Mouse (Mus musculus) heart, adult 2 months (tissue): ENCODE data around the gene Fam174b. TPM values are rescaled to one million over a fixed set of nuclear protein-coding genes. Genes with fewer than 3 reads are reported as not detected.

ENCODE experiments used
- DNase-seq, 2 experiments: peaks; one replicate each; pipeline ENCODE4 v3.0.0; 2021
- H3K27ac ChIP-seq: fragments of 200-600 bp; 2 replicates; pipeline ENCODE4 v1.8.1; 2022
- H3K27me3 ChIP-seq: fragments of 200-500 bp; 2 replicates; pipeline ENCODE4 v1.6.1; 2012; ENCODE audit warnings: mild to moderate bottlenecking, low read length, inconsistent platforms, mixed read lengths; ENCODE audit not compliant: control insufficient read depth, insufficient read depth
- H3K36me3 ChIP-seq: fragments of 200-500 bp; 2 replicates; pipeline ENCODE4 v1.6.1; 2012; ENCODE audit warnings: low read length, inconsistent platforms; ENCODE audit not compliant: control insufficient read depth, insufficient read depth
- H3K4me1 ChIP-seq: fragments of 200-500 bp; 2 replicates; pipeline ENCODE4 v1.6.1; 2011; ENCODE audit warnings: low read length; ENCODE audit not compliant: control insufficient read depth, insufficient read depth
- H3K4me3 ChIP-seq: fragments of 200-600 bp; 2 replicates; pipeline ENCODE4 v1.8.1; 2022
- H3K79me2 ChIP-seq: fragments of 200-500 bp; replicated peaks from 2 replicates; pipeline ENCODE4 v1.6.1; 2012; ENCODE audit warnings: mild to moderate bottlenecking, inconsistent platforms, low read length, moderate library complexity, mixed read lengths; ENCODE audit not compliant: control insufficient read depth, insufficient read depth
- H3K9ac ChIP-seq: fragments of 200-500 bp; 2 replicates; pipeline ENCODE4 v1.6.1; 2012; ENCODE audit warnings: low read depth, mild to moderate bottlenecking, control low read depth, inconsistent platforms, low read length, mixed read lengths
- CTCF ChIP-seq: fragments of 200-600 bp; IDR thresholded peaks from 2 replicates; pipeline ENCODE4 v1.8.1; 2022; ENCODE audit warnings: antibody characterized with exemption, mild to moderate bottlenecking, moderate library complexity
- EP300 ChIP-seq: fragments of 200-500 bp; IDR thresholded peaks from 2 replicates; pipeline ENCODE4 v1.6.1; 2011; ENCODE audit warnings: low read depth, low read length, control low read depth; ENCODE audit not compliant: insufficient read depth
- POLR2A ChIP-seq: fragments of 200-500 bp; IDR thresholded peaks from 2 replicates; pipeline ENCODE4 v1.6.1; 2011; ENCODE audit warnings: mild to moderate bottlenecking, low read depth, low read length, control low read depth; ENCODE audit not compliant: insufficient read depth
- WGBS: fragments of 180-500 bp; shearing (Covaris S2); methylation state at CpG from one replicate; pipeline ENCODE4 v1.1.7; 2018; 5-methylcytosine and 5-hydroxymethylcytosine counted together
- intact Hi-C: fragments of 180-260 bp; cut with DNase I; formaldehyde crosslinking; loops from one replicate; pipeline ENCODE4 v1.15.1; 2025
- long read RNA-seq: library from polyadenylated mRNA; stranded (forward); transcript quantifications from one replicate; pipeline ENCODE4 v2.0.0, GENCODE M21; 2021
- polyA plus RNA-seq: library from polyadenylated mRNA; depleted of rRNA; stranded (reverse); fragments of >200 nt; gene quantifications from 2 replicates; pipeline ENCODE4 v1.2.3, GENCODE M21; 2012; rRNA removed
- total RNA-seq, 2 experiments: library from RNA; stranded (reverse); gene quantifications; 2 replicates each; pipeline ENCODE4 v1.2.3; 2021

Fam174b gene
- 100 to 1,000 TPM; 175 to 193 TPM for total RNA-seq
- 149 and 207 TPM in 2 replicates for polyA plus RNA-seq
- long read RNA-seq, transcript Fam174b-201 (3 exons, 2,683 nt): major isoform, 328 of 425 reads
- long read RNA-seq, partial matches to known transcripts: 84 of 425 reads
- long read RNA-seq, other reads (novel, unspliced or antisense): 13 of 425 reads

DNA sequence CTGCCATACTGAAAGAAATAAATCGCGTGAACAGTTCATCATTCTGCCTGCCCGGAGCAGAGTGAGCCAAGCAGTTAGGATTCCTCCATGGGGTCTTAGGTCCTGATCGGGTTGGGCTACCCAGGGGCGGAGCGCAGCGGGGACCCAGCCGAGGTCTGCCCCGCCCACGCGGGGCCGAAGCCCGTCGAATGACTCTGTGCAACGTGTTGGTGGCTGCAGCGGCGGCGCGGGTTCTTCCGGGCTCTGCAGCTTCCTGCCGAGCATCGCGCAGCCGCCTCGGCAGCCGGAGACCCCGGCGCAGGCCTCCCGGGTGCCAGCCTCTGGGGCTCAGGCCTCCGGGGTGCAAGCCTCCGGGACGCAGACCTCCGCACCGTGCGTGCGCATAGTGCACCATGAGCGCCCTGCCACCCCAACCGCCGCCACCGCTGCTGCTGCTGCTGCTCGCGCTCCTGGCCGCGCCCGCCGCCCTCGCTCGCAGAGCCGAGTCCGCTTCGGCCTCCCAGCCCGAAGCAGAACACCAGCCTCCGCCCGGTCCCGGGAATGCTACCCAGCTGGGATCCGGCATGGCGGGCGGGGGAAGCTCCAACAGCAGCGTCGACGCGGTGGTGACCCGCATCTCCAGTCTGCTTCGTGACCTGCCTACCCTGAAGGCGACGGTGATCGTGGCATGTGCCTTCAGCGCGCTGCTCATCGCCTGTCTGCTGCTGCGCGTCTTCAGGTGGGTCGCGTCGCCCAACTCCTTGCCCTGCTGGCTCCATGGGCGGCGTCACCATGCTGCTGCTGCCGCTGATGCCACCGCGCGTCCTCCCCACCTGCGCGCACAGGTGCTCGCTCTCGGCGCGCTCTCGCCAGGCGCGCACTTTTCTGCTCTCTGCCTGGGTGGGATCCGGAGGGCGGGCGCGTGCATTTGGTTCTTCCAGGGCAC lies at the start of gene Fam174b:
Gene Fam174b, plus strand, starts transcription at position 192 of the 925 bp plus-strand sequence.
- DNase-seq: peak; percentile 75 to 81
- H3K27me3 ChIP-seq: peaks cover 1% of the 10 kb centered on the region; the same call in 1 of the 2 replicates
- WGBS: 2% methylated on average over 86 of the region's 94 CpGs
- peak within 1 kb of the TSS; percentile 81 for H3K27ac ChIP-seq
- H3K79me2 ChIP-seq: peaks cover 2% of the 10 kb centered on the region
- intact Hi-C loops: loop anchor here (10.0 kb wide), 1 partner anchor 206 kb away; no protein-coding TSS in a partner anchor
- H3K4me3 ChIP-seq: peak within 1 kb of the TSS; percentile 79
- H3K36me3 ChIP-seq: 0 out of 2 replicates have a peak, but pooled peaks cover 2% of the 10 kb centered on the region
- TF ChIP-seq EP300 (no peak), POLR2A (peak; percentile 18; the same call in 1 of the 2 replicates), CTCF (no peak)
- H3K4me1 ChIP-seq: peaks cover 2% of the 10 kb centered on the region; the same call in 1 of the 2 replicates
- peak within 1 kb of the TSS; percentile 97 for H3K9ac ChIP-seq

DNA sequence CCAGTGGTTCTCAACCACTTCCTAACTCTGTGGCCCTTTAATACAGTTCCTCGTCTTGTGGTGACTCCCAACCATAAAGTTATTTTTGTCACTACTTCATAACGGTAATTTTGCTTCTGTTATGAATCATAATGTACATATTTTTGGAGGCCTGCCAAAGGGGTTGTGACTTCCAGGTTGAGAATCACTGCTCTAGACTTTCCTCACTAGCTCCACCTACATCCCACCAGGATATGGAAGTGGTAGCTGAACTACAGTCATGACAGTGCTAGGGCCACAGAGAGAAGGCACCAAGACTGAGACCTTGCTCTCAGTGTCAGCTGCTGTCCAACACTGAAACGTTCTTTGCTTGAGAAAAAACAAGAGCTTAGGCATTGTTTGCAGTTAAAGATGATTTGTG lies 43.0 kb upstream of the Fam174b start:
- H3K9ac ChIP-seq: no peak overlapping the region
- 30% methylated on average over 3 of the region's 3 CpGs for WGBS
- H3K27me3 ChIP-seq: no peaks in the 10 kb centered on the region
- H3K79me2 ChIP-seq: no peaks in the 10 kb centered on the region
- no peak overlapping the region for H3K27ac ChIP-seq
- intact Hi-C loops: no loop called here
- TF ChIP-seq EP300 (no peak), CTCF (no peak), POLR2A (no peak)
- no peaks in the 10 kb centered on the region for H3K36me3 ChIP-seq
- no peaks in the 10 kb centered on the region for H3K4me1 ChIP-seq
- H3K4me3 ChIP-seq: no peak overlapping the region
- DNase-seq: no peak

DNA sequence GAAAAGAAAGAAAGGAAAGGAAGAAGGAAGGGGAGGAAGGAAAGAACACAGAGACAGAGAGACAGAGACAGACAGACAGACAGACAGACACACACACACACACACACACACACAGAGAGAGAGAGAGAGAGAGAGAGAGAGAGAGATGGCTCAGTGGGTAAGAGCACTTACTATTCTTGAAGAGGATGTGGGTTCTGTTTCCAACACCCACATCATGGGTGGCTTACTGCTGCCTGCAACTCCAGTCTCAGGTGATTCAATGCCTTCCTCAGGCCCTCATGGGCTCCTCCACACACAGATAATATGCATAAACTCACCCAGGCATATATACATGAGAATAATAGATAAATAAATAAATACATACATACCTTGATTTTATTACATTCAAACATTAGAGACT lies 35.8 kb upstream of the Fam174b start:
- Histone ChIP-seq H3K36me3 (no peaks in the 10 kb centered on the region), H3K4me1 (no peaks in the 10 kb centered on the region), H3K4me3 (no peak overlapping the region), H3K9ac (no peak overlapping the region), H3K27ac (no peak overlapping the region), H3K27me3 (no peaks in the 10 kb centered on the region), H3K79me2 (no peaks in the 10 kb centered on the region)
- no peak for TF ChIP-seq EP300
- TF ChIP-seq CTCF: no peak
- TF ChIP-seq POLR2A: no peak
- no peak for DNase-seq
- intact Hi-C loops: no loop called here

DNA sequence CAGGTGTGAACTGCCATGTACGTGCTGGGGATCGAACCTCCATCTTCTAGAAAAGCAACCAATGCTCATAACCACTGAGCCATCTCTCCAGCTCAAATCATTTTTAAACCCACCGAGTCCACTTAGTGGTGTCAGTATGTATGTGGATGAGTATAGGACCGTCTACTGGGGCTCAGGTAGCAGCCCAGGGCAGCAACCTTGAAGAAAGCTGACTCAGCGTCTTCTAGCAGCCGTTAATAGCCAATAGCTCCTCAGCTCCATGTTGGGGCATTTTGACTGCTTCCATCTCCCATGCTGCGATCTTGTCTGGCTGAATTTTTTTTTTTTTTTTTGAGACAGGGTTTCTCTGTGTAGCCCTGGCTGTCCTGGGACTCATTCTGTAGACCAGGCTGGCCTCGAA lies 26.6 kb upstream of the Fam174b start:
- Histone ChIP-seq H3K27me3 (no peaks in the 10 kb centered on the region), H3K79me2 (no peaks in the 10 kb centered on the region; the same call in 1 of the 2 replicates), H3K9ac (no peak overlapping the region), H3K4me3 (no peak overlapping the region), H3K27ac (no peak overlapping the region), H3K4me1 (peaks cover 6% of the 10 kb centered on the region), H3K36me3 (no peaks in the 10 kb centered on the region)
- 89% methylated on average over 8 of the region's 8 CpGs for WGBS
- no peak for TF ChIP-seq CTCF
- no peak for TF ChIP-seq POLR2A
- no peak for TF ChIP-seq EP300
- DNase-seq: no peak
- intact Hi-C loops: loop anchor here (2.0 kb wide), 1 partner anchor 57 kb away; no protein-coding TSS in a partner anchor

DNA sequence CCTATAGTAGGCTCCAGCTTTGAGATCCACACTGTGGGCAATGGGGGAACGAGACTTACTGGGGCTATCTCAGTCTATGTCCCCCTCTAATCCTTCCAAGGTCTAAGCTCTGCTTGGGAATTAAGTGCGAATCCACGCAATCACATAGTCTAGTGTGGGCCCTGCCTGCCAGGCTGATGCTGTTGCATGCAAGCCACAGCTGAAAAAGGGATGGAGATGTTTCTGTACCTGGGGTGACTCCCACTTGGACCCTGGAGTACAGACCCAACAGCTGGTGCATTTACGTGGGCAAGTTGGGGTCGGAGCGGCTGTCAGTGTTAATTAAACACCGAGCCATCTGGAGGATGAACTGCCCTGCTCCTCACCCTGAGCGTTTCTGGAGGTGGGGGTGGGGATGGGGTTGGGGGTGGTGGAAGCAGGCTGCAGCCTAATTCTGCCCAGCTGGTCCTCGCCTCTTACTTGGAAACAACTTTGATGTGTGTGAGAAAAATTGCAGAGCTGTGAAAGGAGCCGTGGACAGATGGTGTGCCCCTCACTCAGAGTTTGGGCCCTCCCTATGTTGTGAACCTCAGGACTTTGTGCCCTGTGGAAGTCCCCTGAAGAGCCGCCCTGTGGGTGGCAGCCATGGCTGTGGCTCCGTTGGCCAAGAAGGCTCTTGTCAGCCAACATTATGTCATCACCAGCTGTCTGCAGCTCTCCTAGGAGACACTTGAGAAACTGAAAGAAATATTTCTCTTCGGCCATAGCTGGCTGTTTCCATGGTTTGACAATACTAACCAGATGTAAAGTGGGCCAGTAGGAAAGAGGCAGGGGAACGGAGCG lies 24.0 kb upstream of the Fam174b start:
- Histone ChIP-seq H3K36me3 (peaks cover 4% of the 10 kb centered on the region; the same call in 1 of the 2 replicates), H3K27ac (peak overlapping the region; percentile 31; the same call in 1 of the 2 replicates), H3K9ac (no peak overlapping the region), H3K79me2 (no peaks in the 10 kb centered on the region; the same call in 1 of the 2 replicates), H3K4me1 (peaks cover 12% of the 10 kb centered on the region), H3K4me3 (no peak overlapping the region), H3K27me3 (no peaks in the 10 kb centered on the region)
- WGBS: 53% methylated on average over 15 of the region's 15 CpGs
- TF ChIP-seq CTCF (peak; percentile 36), EP300 (peak; percentile 45; the same call in 1 of the 2 replicates), POLR2A (no peak)
- intact Hi-C loops: loop anchor here (5.0 kb wide), 1 partner anchor 91 kb away; no protein-coding TSS in a partner anchor
- peak; percentile 52 to 69 for DNase-seq
